Mouse (Mus musculus) stomach, postnatal 0 days (tissue): ENCODE measurements around the gene Wdr35.

ENCODE experiments used
- CTCF ChIP-seq: IDR thresholded peaks from 2 replicates; pipeline ENCODE4 v1.5.1; 2016; ENCODE audit warnings: antibody characterized with exemption, low read depth, mild to moderate bottlenecking, moderate library complexity
- EP300 ChIP-seq: optimal IDR thresholded peaks from 2 replicates; pipeline ENCODE3; 2016; ENCODE audit warnings: antibody characterized with exemption

DNA sequence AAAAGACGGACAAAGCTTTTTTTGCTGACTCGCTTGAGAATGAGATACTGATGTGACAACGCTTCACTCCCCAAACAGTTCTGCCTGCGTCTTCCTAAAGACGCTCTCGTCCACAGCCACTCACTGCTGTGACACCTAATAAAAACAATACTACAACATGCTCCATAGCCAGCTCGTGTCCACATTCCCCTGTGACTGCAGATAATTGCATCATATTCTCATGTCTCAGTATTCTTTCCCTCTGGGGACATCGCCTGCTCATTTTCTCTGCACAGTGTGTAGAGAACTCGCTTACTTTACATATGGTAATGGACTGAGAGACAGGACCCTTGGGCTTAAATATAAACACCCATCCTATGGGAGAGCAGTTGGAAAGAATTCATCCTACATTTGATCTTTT, 62.7 kb downstream of the Wdr35 start:
- TF ChIP-seq CTCF (no peak), EP300 (no peak)
